8 mouse cellular contexts compared by ENCODE assay signal in the genomic region with DNA sequence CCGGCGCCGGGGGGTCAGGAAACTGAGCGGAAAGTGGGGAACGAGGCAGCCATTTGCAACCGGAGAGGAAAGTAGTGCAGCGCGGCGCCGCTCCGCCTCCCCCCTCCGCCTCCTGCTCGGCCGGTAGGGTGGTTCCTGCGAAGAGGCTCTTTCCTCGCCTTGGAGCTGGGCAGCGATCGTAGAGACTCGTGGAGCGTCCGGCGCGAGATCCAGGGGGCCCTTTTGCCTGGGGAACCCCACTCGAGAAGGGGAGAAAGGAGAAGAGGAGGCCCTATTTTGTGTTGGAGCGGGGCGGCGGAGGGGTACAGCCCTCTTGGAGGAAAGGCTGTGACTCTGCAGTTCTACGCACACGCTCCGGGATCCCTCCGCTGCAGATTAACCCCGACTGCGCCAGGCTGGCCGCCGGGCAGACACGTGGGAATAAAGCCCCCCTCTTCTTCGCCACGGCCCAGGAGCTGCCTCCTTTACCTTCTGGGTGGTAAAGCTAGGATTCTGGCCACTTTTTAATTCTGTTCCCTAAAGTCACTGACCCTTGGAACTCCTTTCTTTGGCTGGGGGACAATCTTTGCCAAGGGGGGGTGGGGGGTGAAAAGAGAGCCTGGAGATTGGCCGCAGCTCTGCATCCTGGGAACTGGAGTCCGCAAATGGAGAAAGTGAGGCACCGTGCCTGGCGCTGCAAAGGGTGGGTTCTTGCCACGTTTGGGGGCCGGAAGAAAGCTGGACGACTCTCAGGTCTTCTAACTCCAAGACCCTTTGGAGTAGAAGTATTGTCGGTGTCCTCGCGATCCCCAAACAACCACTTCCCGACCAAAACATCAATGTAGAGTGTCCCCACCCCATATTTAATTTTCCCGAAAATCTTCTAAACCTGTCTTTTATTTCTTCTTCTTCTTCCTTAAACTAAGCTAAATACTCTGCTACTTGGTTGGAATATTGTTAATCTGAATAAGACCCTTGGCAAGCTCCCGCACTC. TPM values are rescaled to one million over a fixed set of nuclear protein-coding genes. Genes with fewer than 3 reads are reported as not detected.
DNase-seq lines count a peak whose midpoint lies in the region; ATAC-seq and TF ChIP-seq lines count a peak whose summit lies in the region.

No protein-coding gene starts in this region.

- peak; percentile 91 to 93 for DNase-seq in gastrocnemius, adult 8-10 months (ENCODE audit: low spot score in 2 of 2)
- peak; percentile 97 for DNase-seq in induced T-regulatory cell, adult 2 months (ENCODE audit: low read depth)
- DNase-seq in left cerebral cortex, postnatal 10 days (ENCODE audit: extremely low spot score in 1 of 2, low spot score in 2 of 2) = peak; percentile 93 to 96
- DNase-seq in right cerebral cortex, postnatal 25 days = peak; percentile 93
- DNase-seq in urinary bladder, postnatal 4 days (ENCODE audit: low spot score in 2 of 2) = peak; percentile 89 to 90

- peaks cover 11% of the 10 kb centered on the region for H3K4me1 ChIP-seq in cortical plate, adult 2 months (ENCODE audit: control insufficient read depth, insufficient read depth, low read length)

- ATAC-seq in activated CD4-positive, CD25-positive, alpha-beta regulatory T cell, adult 4 months = peak; percentile 64
- peak; percentile 72 for ATAC-seq in megakaryocyte-erythroid progenitor cell, adult 5-6 weeks (replicated peaks; ENCODE audit: low FRiP score, low TSS enrichment, poor library complexity, severe bottlenecking)

- no peak for TF ChIP-seq CTCF in cortical plate, adult 2 months (IDR thresholded peaks at IDR 0.05; ENCODE audit: extremely low read depth, insufficient read depth, low read length)

- peak overlapping the region; percentile 82 for H3K4me3 ChIP-seq in cortical plate, adult 2 months (ENCODE audit: insufficient read depth, low read length)

- intact Hi-C loops in left cerebral cortex, postnatal 10 days (cut with DNase I) = no loop called here

- H3K27ac ChIP-seq in cortical plate, adult 2 months (ENCODE audit: insufficient read depth, low read length) = peak overlapping the region; percentile 100

- peak; percentile 55 for TF ChIP-seq POLR2A in cortical plate, adult 2 months (IDR thresholded peaks at IDR 0.05; ENCODE audit: extremely low read depth, insufficient read depth, low read length)

RNA-seq across cellular contexts. Expression of a gene that starts 1.2 kb away (rescaled TPM):
- polyA plus RNA-seq in activated CD4-positive, CD25-positive, alpha-beta regulatory T cell, adult 4 months (2017; shearing (Covaris generic)) = 10 to 100 TPM; 21.7 to 29.2 TPM
- 33.0 and 37.9 TPM in 2 replicates for polyA plus RNA-seq in cortical plate, adult 2 months (2012; rRNA removed)
- 10 to 100 TPM; 52.6 to 67.2 (median 59.1) TPM for total RNA-seq in gastrocnemius, adult 8-10 months (2022)
- total RNA-seq in left cerebral cortex, postnatal 10 days (2021) = 10 to 100 TPM; 62.4 to 64.3 TPM
- total RNA-seq in megakaryocyte-erythroid progenitor cell, adult 5-6 weeks (2014; fragmentation: Nextera tagmentation) = 55.2 and 72.7 TPM in 2 replicates
- 27.5 and 31.8 TPM in 2 replicates for total RNA-seq in megakaryocyte-erythroid progenitor cell, adult 5-6 weeks (2017)

RNA-seq across cellular contexts. Expression of a gene that starts 22.1 kb away (rescaled TPM):
- 1 to 10 TPM; 8.7 to 8.8 TPM for polyA plus RNA-seq in activated CD4-positive, CD25-positive, alpha-beta regulatory T cell, adult 4 months (2017; shearing (Covaris generic))
- 18.3 and 19.9 TPM in 2 replicates for polyA plus RNA-seq in cortical plate, adult 2 months (2012; rRNA removed)
- 1 to 10 TPM; 1.4 to 2.9 (median 2.0) TPM for total RNA-seq in gastrocnemius, adult 8-10 months (2022)
- total RNA-seq in left cerebral cortex, postnatal 10 days (2021) = 10 to 100 TPM; 11.2 to 14.1 TPM
- total RNA-seq in megakaryocyte-erythroid progenitor cell, adult 5-6 weeks (2014; fragmentation: Nextera tagmentation) = 17.4 and 25.2 TPM in 2 replicates
- 4.3 and 9.4 TPM in 2 replicates for total RNA-seq in megakaryocyte-erythroid progenitor cell, adult 5-6 weeks (2017)

RNA-seq across cellular contexts. Expression of a gene that starts 26.1 kb away (rescaled TPM):
- polyA plus RNA-seq in activated CD4-positive, CD25-positive, alpha-beta regulatory T cell, adult 4 months (2017; shearing (Covaris generic)) = under 1 TPM; 0.11 to 0.15 TPM
- 0.25 and 0.28 TPM in 2 replicates for polyA plus RNA-seq in cortical plate, adult 2 months (2012; rRNA removed)
- total RNA-seq in gastrocnemius, adult 8-10 months (2022) = 1 to 10 TPM in 1 of 4 experiments, under 1 TPM in 3; 0.19 to 1.0 (median 0.49) TPM
- under 1 TPM; 0.16 to 0.47 TPM for total RNA-seq in left cerebral cortex, postnatal 10 days (2021)
- total RNA-seq in megakaryocyte-erythroid progenitor cell, adult 5-6 weeks (2014; fragmentation: Nextera tagmentation) = not detected in 2 replicates
- total RNA-seq in megakaryocyte-erythroid progenitor cell, adult 5-6 weeks (2017) = not detected in 2 replicates

RNA-seq across cellular contexts. Expression of a gene that starts 40.9 kb away (rescaled TPM):
- 100 to 1,000 TPM in 1 of 2 experiments, 10 to 100 TPM in 1; 98.2 to 133 TPM for polyA plus RNA-seq in activated CD4-positive, CD25-positive, alpha-beta regulatory T cell, adult 4 months (2017; shearing (Covaris generic))
- 71.3 and 75.7 TPM in 2 replicates for polyA plus RNA-seq in cortical plate, adult 2 months (2012; rRNA removed)
- 10 to 100 TPM; 43.8 to 55.0 (median 46.9) TPM for total RNA-seq in gastrocnemius, adult 8-10 months (2022)
- total RNA-seq in left cerebral cortex, postnatal 10 days (2021) = 10 to 100 TPM; 41.7 to 44.6 TPM
- total RNA-seq in megakaryocyte-erythroid progenitor cell, adult 5-6 weeks (2014; fragmentation: Nextera tagmentation) = 61.3 and 121 TPM in 2 replicates
- total RNA-seq in megakaryocyte-erythroid progenitor cell, adult 5-6 weeks (2017) = 120 and 143 TPM in 2 replicates

RNA-seq across cellular contexts. Expression of a gene that starts 45.8 kb away (rescaled TPM):
- 10 to 100 TPM; 24.2 to 42.0 TPM for polyA plus RNA-seq in activated CD4-positive, CD25-positive, alpha-beta regulatory T cell, adult 4 months (2017; shearing (Covaris generic))
- 24.7 and 27.1 TPM in 2 replicates for polyA plus RNA-seq in cortical plate, adult 2 months (2012; rRNA removed)
- 1 to 10 TPM; 3.7 to 5.0 (median 4.2) TPM for total RNA-seq in gastrocnemius, adult 8-10 months (2022)
- total RNA-seq in left cerebral cortex, postnatal 10 days (2021) = 10 to 100 TPM; 15.4 to 21.6 TPM
- total RNA-seq in megakaryocyte-erythroid progenitor cell, adult 5-6 weeks (2014; fragmentation: Nextera tagmentation) = 8.7 and 14.5 TPM in 2 replicates
- total RNA-seq in megakaryocyte-erythroid progenitor cell, adult 5-6 weeks (2017) = 5.7 and 12.0 TPM in 2 replicates

Comparison
In these comparisons a context has a peak if more than half of its experiments do, and no peak if none do; other contexts are left out.
1. Peak in every context shown above with its lines: DNase-seq, ATAC-seq, H3K4me3 ChIP-seq and H3K27ac ChIP-seq.